Mouse (Mus musculus): Measurements from ENCODE around the gene Palm3.

Gene Palm3

DNA sequence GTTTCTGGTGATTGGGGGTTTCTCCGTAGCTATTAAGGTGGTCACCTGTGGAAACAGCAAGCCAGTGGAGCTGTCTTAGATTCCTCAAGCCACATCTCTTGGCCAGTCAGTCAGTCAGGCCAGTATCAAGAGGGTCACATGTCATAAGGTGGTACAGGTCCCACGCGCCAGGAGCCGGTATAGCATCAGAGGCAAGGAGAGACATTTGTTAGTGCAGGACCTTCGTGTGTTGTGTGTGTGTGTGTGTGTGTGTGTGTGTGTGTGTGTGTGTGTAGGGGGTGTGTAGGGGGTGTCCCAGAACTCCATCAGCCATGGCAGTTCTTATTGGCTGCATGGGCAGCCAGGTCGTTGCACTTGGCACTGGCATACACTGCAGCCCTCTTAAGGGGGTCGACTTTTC, 46.6 kb downstream of the Palm3 start:
- no peak for DNase-seq (ENCODE audit: low spot score)

- no peak for DNase-seq (ENCODE audit: low spot score)
Observed at GRCm38 (mm10) chr8:84068316-84069035, 47.2 kb downstream of the Palm3 start.

DNA sequence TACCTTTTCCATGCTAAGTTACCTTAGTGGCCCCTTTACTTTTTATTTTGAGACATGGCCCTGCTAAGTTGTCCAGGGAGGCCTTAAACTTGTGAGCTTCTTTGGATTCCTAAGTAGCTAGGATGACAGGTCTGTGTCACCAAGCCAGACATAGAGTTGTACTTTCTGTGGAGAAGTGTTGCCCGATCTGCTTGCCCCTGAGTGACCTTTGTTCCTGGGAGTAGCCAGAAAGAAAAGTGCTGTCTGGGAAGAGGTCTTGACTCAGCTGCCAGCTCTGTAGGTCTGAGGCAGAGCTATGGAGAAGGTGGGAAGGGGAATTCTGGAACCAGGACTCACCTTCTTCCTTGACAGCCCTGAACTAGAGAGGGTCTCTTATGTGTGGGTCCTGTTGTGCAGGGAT, 47.9 kb downstream of the Palm3 start:
- no peak for DNase-seq (ENCODE audit: low spot score)

DNA sequence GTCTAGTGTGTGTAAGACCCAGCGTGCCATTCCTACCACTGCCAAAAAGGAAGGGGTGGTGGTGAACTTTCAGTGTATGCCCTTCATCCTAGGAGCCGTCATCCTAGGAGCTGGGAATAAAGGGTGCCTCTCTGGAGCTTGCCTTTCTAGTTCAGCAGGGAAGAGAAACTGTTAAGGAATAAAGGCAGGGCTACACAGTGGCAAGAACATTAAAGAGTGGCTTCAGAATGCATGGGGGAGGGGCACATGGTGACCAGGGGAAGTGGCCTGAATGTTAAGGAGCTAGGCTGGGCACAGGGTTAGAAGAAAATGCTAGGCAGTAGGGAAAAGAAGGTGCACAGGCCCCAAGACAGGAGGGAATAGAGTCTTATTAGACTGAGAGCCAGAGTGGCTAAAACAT, 48.5 kb downstream of the Palm3 start:
- DNase-seq (ENCODE audit: low spot score) = no peak

GRCm38 (mm10) chr8:84070241-84070640, 49.0 kb downstream of the Palm3 start:
- DNase-seq (ENCODE audit: low spot score) = no peak

- peak; percentile 75 for DNase-seq (ENCODE audit: low spot score)
Observed at GRCm38 (mm10) chr8:84070667-84071066, 49.4 kb downstream of the Palm3 start.

- no peak for DNase-seq (ENCODE audit: low spot score)
Observed at GRCm38 (mm10) chr8:84071921-84072320, 50.6 kb downstream of the Palm3 start.

- DNase-seq (ENCODE audit: low spot score) = no peak
Observed at GRCm38 (mm10) chr8:84072321-84072720, 51.0 kb downstream of the Palm3 start.

GRCm38 (mm10) chr8:84073230-84073976, 52.1 kb downstream of the Palm3 start:
- DNase-seq (ENCODE audit: low spot score) = no peak

GRCm38 (mm10) chr8:84076412-84076811, 55.1 kb downstream of the Palm3 start:
- DNase-seq (ENCODE audit: low spot score) = no peak

GRCm38 (mm10) chr8:84076849-84077248, 55.6 kb downstream of the Palm3 start:
- no peak for DNase-seq (ENCODE audit: low spot score)

DNA sequence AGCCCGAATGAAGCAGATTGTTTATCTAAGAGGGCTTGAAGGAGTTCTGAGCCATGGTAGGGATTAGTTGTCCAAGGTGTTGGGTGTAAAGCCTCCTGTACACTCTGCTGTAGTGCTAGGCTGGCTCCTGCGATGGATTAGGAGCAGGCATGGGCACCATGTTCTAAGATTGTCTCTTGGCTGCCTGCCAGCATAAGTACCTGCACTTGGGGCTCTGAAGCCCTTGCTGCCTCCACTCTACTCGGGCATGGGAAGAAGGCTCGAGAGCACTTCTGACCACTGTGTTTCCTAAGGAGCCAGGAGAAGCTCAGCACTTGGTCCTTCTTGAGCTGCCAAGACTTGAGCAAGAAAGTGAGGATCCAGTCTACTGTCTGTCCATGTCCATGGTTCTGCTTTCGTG, 57.9 kb downstream of the Palm3 start:
- no peak for DNase-seq (ENCODE audit: low spot score)
